Mouse (Mus musculus) thymus, adult 2 months (tissue): ENCODE data around the gene Purb. TPM values are rescaled to one million over a fixed set of nuclear protein-coding genes. Genes with fewer than 3 reads are reported as not detected.
A peak's percentile ranks its signal among the peaks of the same experiment; 100 is the strongest.

Experiments
- DNase-seq: peaks from one replicate; pipeline ENCODE4 v3.0.0; 2021
- H3K27ac ChIP-seq: fragments of 200-500 bp; 2 replicates; pipeline ENCODE4 v1.5.1; 2012; ENCODE audit warnings: low read length, control low read depth; ENCODE audit not compliant: control insufficient read depth, insufficient read depth
- H3K27me3 ChIP-seq: fragments of 200-500 bp; 2 replicates; pipeline ENCODE4 v1.6.1; 2012; ENCODE audit warnings: mild to moderate bottlenecking, low read length, moderate library complexity, mixed read lengths; ENCODE audit not compliant: control insufficient read depth, insufficient read depth
- H3K36me3 ChIP-seq: fragments of 200-500 bp; 2 replicates; pipeline ENCODE4 v1.6.1; 2012; ENCODE audit warnings: mild to moderate bottlenecking, low read length, moderate library complexity; ENCODE audit not compliant: control insufficient read depth, insufficient read depth
- H3K4me1 ChIP-seq: fragments of 200-500 bp; replicated peaks from 2 replicates; pipeline ENCODE4 v1.6.1; 2012; ENCODE audit warnings: low read length; ENCODE audit not compliant: control insufficient read depth, insufficient read depth
- H3K4me3 ChIP-seq: fragments of 200-500 bp; 2 replicates; pipeline ENCODE4 v1.5.1; 2012; ENCODE audit warnings: mild to moderate bottlenecking, low read length, control low read depth, moderate library complexity; ENCODE audit not compliant: control insufficient read depth, insufficient read depth
- CTCF ChIP-seq: fragments of 200-500 bp; IDR thresholded peaks from 2 replicates; pipeline ENCODE4 v1.5.1; 2012; ENCODE audit warnings: mild to moderate bottlenecking, control low read depth, low read length, moderate library complexity, borderline replicate concordance; ENCODE audit not compliant: control insufficient read depth, poor library complexity, insufficient read depth; ENCODE audit errors: extremely low read depth
- POLR2A ChIP-seq: fragments of 200-500 bp; IDR thresholded peaks from 2 replicates; pipeline ENCODE4 v1.6.1; 2012; ENCODE audit warnings: mild to moderate bottlenecking, low read length, control low read depth, moderate library complexity; ENCODE audit not compliant: control insufficient read depth, poor library complexity, insufficient read depth; ENCODE audit errors: extremely low read depth
- WGBS: fragments of 180-500 bp; shearing (Covaris S2); methylation state at CpG from one replicate; pipeline ENCODE4 v1.1.7; 2018; 5-methylcytosine and 5-hydroxymethylcytosine counted together
- polyA plus RNA-seq: library from polyadenylated mRNA; depleted of rRNA; stranded (reverse); fragments of >200 nt; gene quantifications from 2 replicates; pipeline ENCODE4 v1.2.3, GENCODE M21; 2012

The Purb gene
- polyA plus RNA-seq, 1 experiment, result 12.7 TPM

- WGBS, result 100% methylated on average over 2 of the region's 2 CpGs
- no peaks in the 10 kb centered on the region for H3K27me3 ChIP-seq
- H3K36me3 ChIP-seq, result peaks cover 6% of the 10 kb centered on the region
- no peak overlapping the region for H3K4me3 ChIP-seq
- no peaks in the 10 kb centered on the region for H3K4me1 ChIP-seq
- no peak for DNase-seq
- H3K27ac ChIP-seq, result no peak overlapping the region
- TF ChIP-seq CTCF, result no peak
- no peak for TF ChIP-seq POLR2A
Measured at GRCm38 (mm10) chr11:6502506-6502905, 26.8 kb upstream of the Purb start.

GRCm38 (mm10) chr11:6497311-6497948 is 21.7 kb upstream of the Purb start:
- H3K4me1 ChIP-seq, result no peaks in the 10 kb centered on the region
- no peaks in the 10 kb centered on the region for H3K27me3 ChIP-seq
- 55% methylated on average over 12 of the region's 12 CpGs for WGBS
- DNase-seq, result no peak
- no peak overlapping the region for H3K4me3 ChIP-seq
- TF ChIP-seq POLR2A (no peak), CTCF (no peak)
- no peak overlapping the region for H3K27ac ChIP-seq
- H3K36me3 ChIP-seq, result no peaks in the 10 kb centered on the region

- peak; percentile 54 for DNase-seq
- H3K27me3 ChIP-seq, result no peaks in the 10 kb centered on the region
- WGBS, result 56% methylated on average over 6 of the region's 6 CpGs
- no peaks in the 10 kb centered on the region for H3K4me1 ChIP-seq
- no peak overlapping the region for H3K4me3 ChIP-seq
- TF ChIP-seq POLR2A, result no peak
- TF ChIP-seq CTCF, result no peak
- no peaks in the 10 kb centered on the region for H3K36me3 ChIP-seq
- no peak overlapping the region for H3K27ac ChIP-seq
Measured at GRCm38 (mm10) chr11:6489691-6490503, 14.2 kb upstream of the Purb start.

GRCm38 (mm10) chr11:6489257-6489656 is 13.5 kb upstream of the Purb start:
- TF ChIP-seq CTCF (no peak), POLR2A (no peak)
- Histone ChIP-seq H3K36me3 (no peaks in the 10 kb centered on the region), H3K27ac (no peak overlapping the region), H3K4me1 (no peaks in the 10 kb centered on the region), H3K4me3 (no peak overlapping the region), H3K27me3 (no peaks in the 10 kb centered on the region)
- 97% methylated on average over 7 of the region's 7 CpGs for WGBS
- no peak for DNase-seq

- TF ChIP-seq CTCF (no peak), POLR2A (no peak)
- H3K4me1 ChIP-seq, result no peaks in the 10 kb centered on the region
- H3K27ac ChIP-seq, result no peak overlapping the region
- H3K4me3 ChIP-seq, result no peak overlapping the region
- no peaks in the 10 kb centered on the region for H3K36me3 ChIP-seq
- 97% methylated on average over 5 of the region's 5 CpGs for WGBS
- H3K27me3 ChIP-seq, result no peaks in the 10 kb centered on the region
- DNase-seq, result no peak
Measured at GRCm38 (mm10) chr11:6488041-6488684, 12.4 kb upstream of the Purb start.

DNA sequence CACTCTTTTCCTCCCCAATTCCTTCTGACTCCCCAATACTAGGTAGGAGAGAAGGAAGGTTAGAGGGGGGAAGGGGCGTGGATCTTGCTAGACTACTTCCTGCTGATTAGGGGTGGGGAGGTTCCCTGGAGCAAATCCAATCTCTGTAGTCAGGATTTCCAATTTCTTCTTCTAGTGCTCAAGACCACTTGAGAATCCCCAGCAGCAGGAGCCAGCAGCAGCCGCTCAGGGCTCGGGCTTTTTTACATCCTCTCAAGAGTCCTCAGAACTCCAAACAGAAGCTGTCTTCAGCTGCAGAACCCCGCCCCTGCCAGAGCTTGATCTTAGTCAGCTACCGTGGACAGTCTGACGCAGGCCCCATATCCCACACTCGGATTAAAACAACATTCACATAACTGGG is 11.8 kb upstream of the Purb start:
- Histone ChIP-seq H3K27me3 (no peaks in the 10 kb centered on the region), H3K4me1 (no peaks in the 10 kb centered on the region), H3K4me3 (no peak overlapping the region), H3K27ac (no peak overlapping the region), H3K36me3 (no peaks in the 10 kb centered on the region)
- no peak for DNase-seq
- no peak for TF ChIP-seq CTCF
- TF ChIP-seq POLR2A, result no peak
- WGBS, result 84% methylated on average over 7 of the region's 7 CpGs
